Mouse (Mus musculus): ENCODE results near the gene Coro1b. TPM values are rescaled to one million over a fixed set of nuclear protein-coding genes. Genes with fewer than 3 reads are reported as not detected.

Coro1b gene
- total and polyA plus RNA-seq, 2 experiments, result 66.1 to 109 TPM

DNA sequence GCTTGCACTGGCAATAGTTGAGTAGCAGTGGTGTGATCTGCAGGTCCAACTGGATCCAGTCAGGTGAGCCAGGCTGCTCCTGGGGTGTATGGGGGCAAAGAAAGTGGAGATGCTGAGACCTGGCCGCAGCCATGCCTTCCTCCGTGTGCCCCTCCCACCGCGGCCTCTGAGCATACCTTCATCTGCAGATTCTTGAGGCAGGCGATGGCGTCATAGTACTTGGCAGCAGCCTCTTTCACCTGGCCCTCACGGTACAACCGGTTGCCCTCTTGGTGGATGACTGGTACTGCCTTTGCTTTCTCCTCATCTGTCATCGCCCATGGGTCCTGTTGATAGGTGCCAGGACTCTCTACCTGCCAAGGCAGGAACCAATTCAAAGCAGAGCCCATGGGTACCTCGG is 33.3 kb upstream of the Coro1b start:
- peaks cover 2% of the 10 kb centered on the region; the same call in 1 of the 2 replicates for H3K36me3 ChIP-seq (ENCODE audit: control insufficient read depth, insufficient read depth, low read length)

GRCm38 (mm10) chr19:4115816-4116215 is 32.6 kb upstream of the Coro1b start:
- H3K27ac ChIP-seq (replicated peaks; ENCODE audit: insufficient read depth, low read depth, low read length), result no peak overlapping the region
- H3K4me1 ChIP-seq (ENCODE audit: control insufficient read depth, insufficient read depth, low read length), result peaks cover 14% of the 10 kb centered on the region
- no peak for DNase-seq (ENCODE audit: extremely low read depth, low read depth, low spot score)
- no peak overlapping the region for H3K9ac ChIP-seq (ENCODE audit: low read depth, low read length)
- H3K79me2 ChIP-seq (ENCODE audit: control insufficient read depth, insufficient read depth, low read length), result no peaks in the 10 kb centered on the region; the same call in 1 of the 2 replicates
- no peak overlapping the region for H3K4me3 ChIP-seq (ENCODE audit: insufficient read depth, low read depth, low read length)
- H3K36me3 ChIP-seq (ENCODE audit: control insufficient read depth, insufficient read depth, low read length), result peaks cover 2% of the 10 kb centered on the region; the same call in 1 of the 2 replicates
- TF ChIP-seq CTCF (IDR thresholded peaks at IDR 0.05; ENCODE audit: low read depth, low read length) (no peak), POLR2A (IDR thresholded peaks at IDR 0.05; ENCODE audit: extremely low read depth, insufficient read depth, low read length) (no peak)
- no peaks in the 10 kb centered on the region for H3K27me3 ChIP-seq (ENCODE audit: control insufficient read depth, insufficient read depth, low read length)
- WGBS, result 87% methylated on average over 11 of the region's 11 CpGs

More for the DNA sequence above, 33.3 kb upstream of the Coro1b start:
- no peaks in the 10 kb centered on the region for H3K27me3 ChIP-seq (ENCODE audit: control insufficient read depth, insufficient read depth, low read length)
- H3K9ac ChIP-seq (ENCODE audit: low read depth, low read length), result no peak overlapping the region
- TF ChIP-seq POLR2A (IDR thresholded peaks at IDR 0.05; ENCODE audit: extremely low read depth, insufficient read depth, low read length), result no peak
- no peak for TF ChIP-seq CTCF (IDR thresholded peaks at IDR 0.05; ENCODE audit: low read depth, low read length)
- 88% methylated on average over 10 of the region's 10 CpGs for WGBS
- no peaks in the 10 kb centered on the region; the same call in 1 of the 2 replicates for H3K79me2 ChIP-seq (ENCODE audit: control insufficient read depth, insufficient read depth, low read length)
- peaks cover 10% of the 10 kb centered on the region for H3K4me1 ChIP-seq (ENCODE audit: control insufficient read depth, insufficient read depth, low read length)
- no peak overlapping the region for H3K4me3 ChIP-seq (ENCODE audit: insufficient read depth, low read depth, low read length)
- no peak for DNase-seq (ENCODE audit: extremely low read depth, low read depth, low spot score)
- no peak overlapping the region for H3K27ac ChIP-seq (replicated peaks; ENCODE audit: insufficient read depth, low read depth, low read length)

GRCm38 (mm10) chr19:4117006-4117405 is 31.4 kb upstream of the Coro1b start:
- H3K79me2 ChIP-seq (ENCODE audit: control insufficient read depth, insufficient read depth, low read length), result no peaks in the 10 kb centered on the region; the same call in 1 of the 2 replicates
- H3K4me3 ChIP-seq (ENCODE audit: insufficient read depth, low read depth, low read length), result no peak overlapping the region
- peaks cover 2% of the 10 kb centered on the region; the same call in 1 of the 2 replicates for H3K36me3 ChIP-seq (ENCODE audit: control insufficient read depth, insufficient read depth, low read length)
- TF ChIP-seq CTCF (IDR thresholded peaks at IDR 0.05; ENCODE audit: low read depth, low read length) (no peak), POLR2A (IDR thresholded peaks at IDR 0.05; ENCODE audit: extremely low read depth, insufficient read depth, low read length) (no peak)
- H3K27me3 ChIP-seq (ENCODE audit: control insufficient read depth, insufficient read depth, low read length), result no peaks in the 10 kb centered on the region
- peaks cover 14% of the 10 kb centered on the region for H3K4me1 ChIP-seq (ENCODE audit: control insufficient read depth, insufficient read depth, low read length)
- H3K9ac ChIP-seq (ENCODE audit: low read depth, low read length), result no peak overlapping the region
- DNase-seq (ENCODE audit: extremely low read depth, low read depth, low spot score), result no peak
- H3K27ac ChIP-seq (replicated peaks; ENCODE audit: insufficient read depth, low read depth, low read length), result no peak overlapping the region
- 96% methylated on average over 7 of the region's 7 CpGs for WGBS

DNA sequence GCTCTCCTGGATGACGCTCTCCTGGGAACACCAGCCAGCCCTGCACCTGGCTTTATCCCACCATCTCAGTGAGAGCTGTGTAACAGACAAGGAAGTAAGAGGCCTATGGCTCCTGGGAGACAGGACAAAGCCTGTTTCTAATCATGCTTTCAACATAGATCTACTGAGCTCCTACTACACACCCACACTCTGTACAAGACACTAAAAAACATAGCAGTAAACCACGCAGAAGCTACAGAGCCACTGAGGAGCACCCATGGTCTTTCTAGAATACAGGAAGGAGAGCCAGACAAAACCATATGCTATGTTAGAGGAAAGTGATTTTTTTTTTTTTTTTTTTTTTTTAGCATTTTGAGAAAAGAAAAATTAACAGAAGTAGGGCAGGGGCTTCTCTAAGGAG is 30.1 kb upstream of the Coro1b start:
- no peak for DNase-seq (ENCODE audit: extremely low read depth, low read depth, low spot score)
- Histone ChIP-seq H3K27ac (replicated peaks; ENCODE audit: insufficient read depth, low read depth, low read length) (no peak overlapping the region), H3K4me1 (ENCODE audit: control insufficient read depth, insufficient read depth, low read length) (peaks cover 8% of the 10 kb centered on the region; the same call in 1 of the 2 replicates), H3K9ac (ENCODE audit: low read depth, low read length) (no peak overlapping the region), H3K36me3 (ENCODE audit: control insufficient read depth, insufficient read depth, low read length) (peaks cover 2% of the 10 kb centered on the region; the same call in 1 of the 2 replicates), H3K4me3 (ENCODE audit: insufficient read depth, low read depth, low read length) (no peak overlapping the region), H3K27me3 (ENCODE audit: control insufficient read depth, insufficient read depth, low read length) (no peaks in the 10 kb centered on the region), H3K79me2 (ENCODE audit: control insufficient read depth, insufficient read depth, low read length) (no peaks in the 10 kb centered on the region; the same call in 1 of the 2 replicates)
- no peak for TF ChIP-seq POLR2A (IDR thresholded peaks at IDR 0.05; ENCODE audit: extremely low read depth, insufficient read depth, low read length)
- TF ChIP-seq CTCF (IDR thresholded peaks at IDR 0.05; ENCODE audit: low read depth, low read length), result no peak
- WGBS, result 96% methylated on average over 2 of the region's 2 CpGs

GRCm38 (mm10) chr19:4119716-4120487 is 28.5 kb upstream of the Coro1b start:
- no peak for TF ChIP-seq POLR2A (IDR thresholded peaks at IDR 0.05; ENCODE audit: extremely low read depth, insufficient read depth, low read length)
- TF ChIP-seq CTCF (IDR thresholded peaks at IDR 0.05; ENCODE audit: low read depth, low read length), result no peak
- Histone ChIP-seq H3K79me2 (ENCODE audit: control insufficient read depth, insufficient read depth, low read length) (no peaks in the 10 kb centered on the region; the same call in 1 of the 2 replicates), H3K4me1 (ENCODE audit: control insufficient read depth, insufficient read depth, low read length) (peaks cover 5% of the 10 kb centered on the region; the same call in 1 of the 2 replicates), H3K27me3 (ENCODE audit: control insufficient read depth, insufficient read depth, low read length) (no peaks in the 10 kb centered on the region), H3K4me3 (ENCODE audit: insufficient read depth, low read depth, low read length) (no peak overlapping the region), H3K36me3 (ENCODE audit: control insufficient read depth, insufficient read depth, low read length) (peaks cover 2% of the 10 kb centered on the region; the same call in 1 of the 2 replicates), H3K9ac (ENCODE audit: low read depth, low read length) (no peak overlapping the region), H3K27ac (replicated peaks; ENCODE audit: insufficient read depth, low read depth, low read length) (no peak overlapping the region)
- no peak for DNase-seq (ENCODE audit: extremely low read depth, low read depth, low spot score)
- WGBS, result 91% methylated on average over 6 of the region's 6 CpGs

GRCm38 (mm10) chr19:4120496-4120895 is 27.9 kb upstream of the Coro1b start:
- Histone ChIP-seq H3K36me3 (ENCODE audit: control insufficient read depth, insufficient read depth, low read length) (no peaks in the 10 kb centered on the region; the same call in 1 of the 2 replicates), H3K4me3 (ENCODE audit: insufficient read depth, low read depth, low read length) (no peak overlapping the region), H3K27ac (replicated peaks; ENCODE audit: insufficient read depth, low read depth, low read length) (no peak overlapping the region), H3K4me1 (ENCODE audit: control insufficient read depth, insufficient read depth, low read length) (peaks cover 6% of the 10 kb centered on the region; the same call in 1 of the 2 replicates), H3K9ac (ENCODE audit: low read depth, low read length) (no peak overlapping the region), H3K27me3 (ENCODE audit: control insufficient read depth, insufficient read depth, low read length) (no peaks in the 10 kb centered on the region), H3K79me2 (ENCODE audit: control insufficient read depth, insufficient read depth, low read length) (no peaks in the 10 kb centered on the region; the same call in 1 of the 2 replicates)
- TF ChIP-seq POLR2A (IDR thresholded peaks at IDR 0.05; ENCODE audit: extremely low read depth, insufficient read depth, low read length) (no peak), CTCF (IDR thresholded peaks at IDR 0.05; ENCODE audit: low read depth, low read length) (no peak)
- DNase-seq (ENCODE audit: extremely low read depth, low read depth, low spot score), result no peak
- WGBS, result 97% methylated on average over 2 of the region's 2 CpGs
